Mouse (Mus musculus) neural tube, embryonic 12.5 days (tissue): Measurements from ENCODE around the gene Alpk1. TPM values are rescaled to one million over a fixed set of nuclear protein-coding genes. Genes with fewer than 3 reads are reported as not detected.
A peak's percentile ranks its signal among the peaks of the same experiment; 100 is the strongest.

Experiments
- ATAC-seq: fragments of 200-750 bp; cut with Nextera tagmentation; 2 replicates; pipeline ENCODE4 v1.8.0; 2017; ENCODE audit warnings: low read depth, mild to moderate bottlenecking, moderate TSS enrichment, moderate library complexity; ENCODE audit not compliant: low FRiP score
- H3K27ac ChIP-seq: fragments of 300-500 bp; sonication (generic); 2 replicates; pipeline ENCODE4 v1.5.1; 2016
- H3K27me3 ChIP-seq: fragments of 300-500 bp; sonication (generic); replicated peaks from 2 replicates; pipeline ENCODE4 v1.6.1; 2016; ENCODE audit warnings: mild to moderate bottlenecking
- H3K36me3 ChIP-seq: fragments of 300-500 bp; sonication (generic); 2 replicates; pipeline ENCODE4 v1.6.1; 2016; ENCODE audit warnings: mild to moderate bottlenecking
- H3K4me1 ChIP-seq: fragments of 300-500 bp; sonication (generic); 2 replicates; pipeline ENCODE4 v1.6.1; 2016
- H3K4me2 ChIP-seq: fragments of 300-500 bp; sonication (generic); replicated peaks from 2 replicates; pipeline ENCODE4 v1.6.1; 2016; ENCODE audit warnings: mild to moderate bottlenecking
- H3K4me3 ChIP-seq: fragments of 300-500 bp; sonication (generic); 2 replicates; pipeline ENCODE4 v1.5.1; 2016
- H3K9ac ChIP-seq: fragments of 300-500 bp; sonication (generic); 2 replicates; pipeline ENCODE4 v1.6.1; 2016; ENCODE audit warnings: mild to moderate bottlenecking
- H3K9me3 ChIP-seq: fragments of 300-500 bp; sonication (generic); 2 replicates; pipeline ENCODE4 v1.6.1; 2016; ENCODE audit warnings: mild to moderate bottlenecking
- WGBS: fragments of 180-500 bp; shearing (Covaris S2); methylation state at CpG from one replicate; pipeline ENCODE4 v1.1.7; 2016; 5-methylcytosine and 5-hydroxymethylcytosine counted together
- polyA plus RNA-seq: library from polyadenylated mRNA; unstranded; fragments of >200 nt; fragmentation: Nextera tagmentation; extraction: Ambion mirVana; gene quantifications from 2 replicates; pipeline ENCODE4 v1.2.1, GENCODE M21; 2016

The Alpk1 gene
- polyA plus RNA-seq, 1 experiment from 2014 or later: 1.7 TPM

GRCm38 (mm10) chr3:127646156-127646825 lies 134.0 kb downstream of the Alpk1 start:
- H3K9me3 ChIP-seq: no peaks in the 10 kb centered on the region
- no peak overlapping the region for H3K4me3 ChIP-seq
- ATAC-seq: no peak
- H3K27ac ChIP-seq: no peak overlapping the region
- no peak overlapping the region for H3K9ac ChIP-seq
- H3K4me1 ChIP-seq: peaks cover 10% of the 10 kb centered on the region
- H3K4me2 ChIP-seq: no peak overlapping the region
- no peaks in the 10 kb centered on the region for H3K36me3 ChIP-seq
- WGBS: 47% methylated on average over 18 of the region's 18 CpGs
- peaks cover 47% of the 10 kb centered on the region for H3K27me3 ChIP-seq

- H3K27ac ChIP-seq: no peak overlapping the region
Measured at GRCm38 (mm10) chr3:127642211-127642610, 138.1 kb downstream of the Alpk1 start.

GRCm38 (mm10) chr3:127640762-127641700 lies 139.3 kb downstream of the Alpk1 start:
- H3K27me3 ChIP-seq: peaks cover 74% of the 10 kb centered on the region
- H3K9me3 ChIP-seq: no peaks in the 10 kb centered on the region
- H3K4me2 ChIP-seq: peak overlapping the region; percentile 51
- no peaks in the 10 kb centered on the region for H3K36me3 ChIP-seq
- ATAC-seq: peak; percentile 33; the same call in 1 of the 2 replicates
- no peak overlapping the region for H3K4me3 ChIP-seq
- H3K9ac ChIP-seq: no peak overlapping the region
- peaks cover 22% of the 10 kb centered on the region for H3K4me1 ChIP-seq
- no peak overlapping the region for H3K27ac ChIP-seq
- WGBS: 2% methylated on average over 37 of the region's 37 CpGs

More at GRCm38 (mm10) chr3:127642211-127642610, 138.1 kb downstream of the Alpk1 start:
- Histone ChIP-seq H3K4me3 (no peak overlapping the region), H3K36me3 (no peaks in the 10 kb centered on the region), H3K9me3 (no peaks in the 10 kb centered on the region), H3K9ac (no peak overlapping the region), H3K4me1 (peaks cover 25% of the 10 kb centered on the region), H3K27me3 (peaks cover 78% of the 10 kb centered on the region), H3K4me2 (peak overlapping the region; percentile 15; the same call in 1 of the 2 replicates)
- WGBS: under 1% methylated on average over 5 of the region's 5 CpGs
- no peak for ATAC-seq

GRCm38 (mm10) chr3:127639875-127640761 lies 140.2 kb downstream of the Alpk1 start:
- Histone ChIP-seq H3K27ac (no peak overlapping the region), H3K4me1 (peaks cover 22% of the 10 kb centered on the region), H3K4me2 (peak overlapping the region; percentile 51), H3K9me3 (no peaks in the 10 kb centered on the region), H3K27me3 (peaks cover 68% of the 10 kb centered on the region), H3K4me3 (no peak overlapping the region), H3K36me3 (no peaks in the 10 kb centered on the region), H3K9ac (no peak overlapping the region)
- peak; percentile 87 for ATAC-seq
- WGBS: under 1% methylated on average over 36 of the region's 36 CpGs

GRCm38 (mm10) chr3:127634984-127635349 lies 145.4 kb downstream of the Alpk1 start:
- WGBS: 2% methylated on average over 3 of the region's 3 CpGs
- Histone ChIP-seq H3K27me3 (peaks cover 67% of the 10 kb centered on the region), H3K36me3 (no peaks in the 10 kb centered on the region), H3K9me3 (no peaks in the 10 kb centered on the region), H3K4me2 (peak overlapping the region; percentile 85), H3K4me3 (peak overlapping the region; percentile 54; the same call in 1 of the 2 replicates), H3K4me1 (peaks cover 23% of the 10 kb centered on the region), H3K27ac (no peak overlapping the region), H3K9ac (no peak overlapping the region)
- no peak for ATAC-seq

- Histone ChIP-seq H3K9ac (peak overlapping the region; percentile 67), H3K9me3 (no peaks in the 10 kb centered on the region), H3K27me3 (peaks cover 72% of the 10 kb centered on the region), H3K27ac (peak overlapping the region; percentile 57), H3K4me3 (peak overlapping the region; percentile 54), H3K36me3 (no peaks in the 10 kb centered on the region), H3K4me2 (peak overlapping the region; percentile 85), H3K4me1 (peaks cover 21% of the 10 kb centered on the region; the same call in 1 of the 2 replicates)
- ATAC-seq: peak; percentile 71
- under 1% methylated on average over 58 of the region's 58 CpGs for WGBS
Measured at GRCm38 (mm10) chr3:127634101-127634983, 146.0 kb downstream of the Alpk1 start.

- WGBS: under 1% methylated on average over 92 of the region's 92 CpGs
- H3K9ac ChIP-seq: peak within 1 kb of the TSS; percentile 67
- H3K4me3 ChIP-seq: peak within 1 kb of the TSS; percentile 54
- no peaks in the 10 kb centered on the region for H3K36me3 ChIP-seq
- peaks cover 25% of the 10 kb centered on the region for H3K4me1 ChIP-seq
- H3K9me3 ChIP-seq: no peaks in the 10 kb centered on the region
- peak within 1 kb of the TSS; percentile 57 for H3K27ac ChIP-seq
- H3K4me2 ChIP-seq: peak within 1 kb of the TSS; percentile 85
- peaks cover 74% of the 10 kb centered on the region for H3K27me3 ChIP-seq
- ATAC-seq: peak; percentile 48
Measured at GRCm38 (mm10) chr3:127633080-127634032, 147.0 kb downstream of the Alpk1 start, which contains the start of gene Neurog2. Neurog2 (plus strand) TSS chr3:127633135.

- WGBS: under 1% methylated on average over 31 of the region's 32 CpGs
- peak overlapping the region; percentile 85 for H3K4me2 ChIP-seq
- H3K9me3 ChIP-seq: no peaks in the 10 kb centered on the region
- peak overlapping the region; percentile 54 for H3K4me3 ChIP-seq
- H3K27me3 ChIP-seq: peaks cover 74% of the 10 kb centered on the region
- H3K4me1 ChIP-seq: peaks cover 33% of the 10 kb centered on the region
- H3K9ac ChIP-seq: peak overlapping the region; percentile 67; the same call in 1 of the 2 replicates
- peak; percentile 80 for ATAC-seq
- H3K27ac ChIP-seq: no peak overlapping the region; the same call in 1 of the 2 replicates
- H3K36me3 ChIP-seq: no peaks in the 10 kb centered on the region
Measured at GRCm38 (mm10) chr3:127632531-127632930, 147.8 kb downstream of the Alpk1 start.

GRCm38 (mm10) chr3:127631582-127631981 lies 148.7 kb downstream of the Alpk1 start:
- under 1% methylated on average over 10 of the region's 10 CpGs for WGBS

GRCm38 (mm10) chr3:127630735-127631372 lies 149.5 kb downstream of the Alpk1 start:
- Histone ChIP-seq H3K27ac (no peak overlapping the region), H3K36me3 (no peaks in the 10 kb centered on the region), H3K9me3 (no peaks in the 10 kb centered on the region), H3K27me3 (peaks cover 75% of the 10 kb centered on the region), H3K4me1 (peaks cover 38% of the 10 kb centered on the region), H3K4me3 (no peak overlapping the region), H3K4me2 (peak overlapping the region; percentile 85), H3K9ac (no peak overlapping the region)
- WGBS: 2% methylated on average over 17 of the region's 17 CpGs
- no peak for ATAC-seq

More at GRCm38 (mm10) chr3:127631582-127631981, 148.7 kb downstream of the Alpk1 start:
- Histone ChIP-seq H3K4me1 (peaks cover 36% of the 10 kb centered on the region), H3K4me3 (no peak overlapping the region), H3K4me2 (peak overlapping the region; percentile 85), H3K9ac (no peak overlapping the region), H3K36me3 (no peaks in the 10 kb centered on the region), H3K27ac (no peak overlapping the region), H3K27me3 (peaks cover 74% of the 10 kb centered on the region), H3K9me3 (no peaks in the 10 kb centered on the region)
- no peak for ATAC-seq
